Mouse (Mus musculus) midbrain, postnatal 0 days (tissue): ENCODE data around the gene Mfsd4b4. TPM values are rescaled to one million over a fixed set of nuclear protein-coding genes. Genes with fewer than 3 reads are reported as not detected.

Source experiments
- ATAC-seq: fragments of 200-750 bp; cut with Nextera tagmentation; 2 replicates; pipeline ENCODE4 v1.8.0; 2017; ENCODE audit warnings: moderate number of reproducible peaks, mild to moderate bottlenecking, moderate TSS enrichment, moderate library complexity; ENCODE audit not compliant: low FRiP score
- DNase-seq: peaks from one replicate; pipeline ENCODE4 v3.0.0-alpha.2; 2015; ENCODE audit warnings: low spot score
- H3K27ac ChIP-seq: fragments of 300-500 bp; sonication (generic); 2 replicates; pipeline ENCODE4 v1.5.1; 2014; ENCODE audit warnings: low read depth, mild to moderate bottlenecking, low read length, mixed read lengths
- H3K27me3 ChIP-seq: fragments of 300-500 bp; sonication (generic); 2 replicates; pipeline ENCODE4 v1.6.1; 2014; ENCODE audit warnings: low read length, control low read depth, mixed read lengths; ENCODE audit not compliant: insufficient read depth
- H3K36me3 ChIP-seq: fragments of 300-500 bp; sonication (generic); 2 replicates; pipeline ENCODE4 v1.6.1; 2014; ENCODE audit warnings: low read length, control low read depth, mixed read lengths; ENCODE audit not compliant: insufficient read depth
- H3K4me1 ChIP-seq: fragments of 300-500 bp; sonication (generic); 2 replicates; pipeline ENCODE4 v1.6.1; 2014; ENCODE audit warnings: mild to moderate bottlenecking, control low read depth, antibody characterized with exemption, low read length, mixed read lengths; ENCODE audit not compliant: insufficient read depth
- H3K4me2 ChIP-seq: fragments of 300-500 bp; sonication (generic); 2 replicates; pipeline ENCODE4 v1.6.1; 2014; ENCODE audit warnings: low read depth, mild to moderate bottlenecking, low read length, mixed read lengths; ENCODE audit not compliant: poor library complexity, severe bottlenecking
- H3K4me3 ChIP-seq: fragments of 300-500 bp; sonication (generic); 2 replicates; pipeline ENCODE4 v1.5.1; 2014; ENCODE audit warnings: low read depth, mild to moderate bottlenecking, low read length, moderate library complexity
- H3K9ac ChIP-seq: fragments of 300-500 bp; sonication (generic); replicated peaks from 2 replicates; pipeline ENCODE4 v1.6.1; 2014; ENCODE audit warnings: mild to moderate bottlenecking, low read length, moderate library complexity, mixed read lengths; ENCODE audit not compliant: poor library complexity, severe bottlenecking
- H3K9me3 ChIP-seq: fragments of 300-500 bp; sonication (generic); 2 replicates; pipeline ENCODE4 v1.6.1; 2016; ENCODE audit warnings: low read length, control low read depth
- CTCF ChIP-seq: IDR thresholded peaks from 2 replicates; pipeline ENCODE4 v1.5.1; 2016; ENCODE audit warnings: antibody characterized with exemption, mild to moderate bottlenecking
- WGBS: fragments of 180-500 bp; shearing (Covaris S2); extraction: QIAGEN DNeasy Blood & Tissue Kit; methylation state at CpG from one replicate; pipeline ENCODE4 v1.1.7; 2014; 5-methylcytosine and 5-hydroxymethylcytosine counted together
- polyA plus RNA-seq: library from polyadenylated mRNA; unstranded; fragments of >200 nt; fragmentation: Nextera tagmentation; extraction: Ambion mirVana; gene quantifications from 2 replicates; pipeline ENCODE4 v1.2.1, GENCODE M21; 2015
- total RNA-seq: library from RNA; depleted of rRNA; stranded (reverse); fragments of >200 nt; gene quantifications from 2 replicates; pipeline ENCODE4 v1.2.3, GENCODE M21; 2014; rRNA removed

Mfsd4b4 gene
- total and polyA plus RNA-seq, 2 experiments from 2014 or later: 2.4 to 9.2 TPM

GRCm38 (mm10) chr10:39888621-39889020 lies 10.4 kb downstream of the Mfsd4b4 start:
- 76% methylated on average over 3 of the region's 3 CpGs for WGBS
- DNase-seq: no peak

GRCm38 (mm10) chr10:39865509-39865908 lies 33.5 kb downstream of the Mfsd4b4 start:
- Histone ChIP-seq H3K4me2 (no peak overlapping the region), H3K27me3 (no peaks in the 10 kb centered on the region), H3K9ac (no peak overlapping the region), H3K9me3 (no peaks in the 10 kb centered on the region), H3K36me3 (peaks cover 48% of the 10 kb centered on the region), H3K4me3 (no peak overlapping the region), H3K4me1 (no peaks in the 10 kb centered on the region), H3K27ac (no peak overlapping the region)
- TF ChIP-seq CTCF: no peak
- no peak for DNase-seq
- 95% methylated on average over 2 of the region's 2 CpGs for WGBS
- no peak for ATAC-seq

More at GRCm38 (mm10) chr10:39888621-39889020, 10.4 kb downstream of the Mfsd4b4 start:
- Histone ChIP-seq H3K4me2 (no peak overlapping the region), H3K9ac (no peak overlapping the region), H3K27me3 (no peaks in the 10 kb centered on the region), H3K27ac (no peak overlapping the region), H3K36me3 (peaks cover 9% of the 10 kb centered on the region), H3K4me1 (no peaks in the 10 kb centered on the region), H3K4me3 (no peak overlapping the region), H3K9me3 (no peaks in the 10 kb centered on the region)
- TF ChIP-seq CTCF: no peak
- no peak for ATAC-seq

- H3K9ac ChIP-seq: no peak overlapping the region
- ATAC-seq (no peak), DNase-seq (no peak)
- no peaks in the 10 kb centered on the region for H3K9me3 ChIP-seq
- H3K4me3 ChIP-seq: no peak overlapping the region
- no peaks in the 10 kb centered on the region for H3K4me1 ChIP-seq
- TF ChIP-seq CTCF: no peak
- H3K27ac ChIP-seq: no peak overlapping the region
- 88% methylated on average over 1 of the region's 1 CpGs for WGBS
- no peaks in the 10 kb centered on the region for H3K27me3 ChIP-seq
- H3K36me3 ChIP-seq: peaks cover 31% of the 10 kb centered on the region
- H3K4me2 ChIP-seq: no peak overlapping the region
These were observed 56.4 kb downstream of the Mfsd4b4 start for GRCm38 (mm10) chr10:39842621-39843020.

Other genes with a start within 250 kb of the Mfsd4b4 start
- gene Rev3l, start 167.1 kb downstream of the Mfsd4b4 start, total RNA-seq: 151 and 175 TPM in 2 replicates
- 30.3 and 34.9 TPM in 2 replicates for gene Rev3l, start 167.1 kb downstream of the Mfsd4b4 start, polyA plus RNA-seq
- gene Mfsd4b2, start 27.7 kb upstream of the Mfsd4b4 start, total RNA-seq: not detected in 2 replicates
- gene Mfsd4b2, start 27.7 kb upstream of the Mfsd4b4 start, polyA plus RNA-seq: 0.07 TPM in 1 of 2 replicates, not detected in the other
- gene Mfsd4b3, start 60.9 kb upstream of the Mfsd4b4 start, total RNA-seq: not detected in 2 replicates
- not detected in 2 replicates for gene Mfsd4b3, start 60.9 kb upstream of the Mfsd4b4 start, polyA plus RNA-seq
- gene Mfsd4b5, start 87.4 kb upstream of the Mfsd4b4 start, total RNA-seq: 0.24 TPM in 1 of 2 replicates, not detected in the other
- not detected in 2 replicates for gene Mfsd4b5, start 87.4 kb upstream of the Mfsd4b4 start, polyA plus RNA-seq
- 0.19 and 0.71 TPM in 2 replicates for gene Mfsd4b1, start 126.0 kb upstream of the Mfsd4b4 start, total RNA-seq
- gene Mfsd4b1, start 126.0 kb upstream of the Mfsd4b4 start, polyA plus RNA-seq: 0.13 and 0.23 TPM in 2 replicates
- gene Slc16a10, start 243.0 kb upstream of the Mfsd4b4 start, total RNA-seq: 2.1 and 2.2 TPM in 2 replicates
- gene Slc16a10, start 243.0 kb upstream of the Mfsd4b4 start, polyA plus RNA-seq: 2.0 and 2.2 TPM in 2 replicates